Mouse (Mus musculus): Measurements from ENCODE around the gene Pax4.

Pax4 gene

GRCm38 (mm10) chr6:28450481-28450880 is 1.3 kb upstream of the Pax4 start:
- in situ Hi-C loops (cut with MboI, MseI) = loop anchor here (10.0 kb wide), 1 partner anchor 654 kb away; no protein-coding TSS in a partner anchor

DNA sequence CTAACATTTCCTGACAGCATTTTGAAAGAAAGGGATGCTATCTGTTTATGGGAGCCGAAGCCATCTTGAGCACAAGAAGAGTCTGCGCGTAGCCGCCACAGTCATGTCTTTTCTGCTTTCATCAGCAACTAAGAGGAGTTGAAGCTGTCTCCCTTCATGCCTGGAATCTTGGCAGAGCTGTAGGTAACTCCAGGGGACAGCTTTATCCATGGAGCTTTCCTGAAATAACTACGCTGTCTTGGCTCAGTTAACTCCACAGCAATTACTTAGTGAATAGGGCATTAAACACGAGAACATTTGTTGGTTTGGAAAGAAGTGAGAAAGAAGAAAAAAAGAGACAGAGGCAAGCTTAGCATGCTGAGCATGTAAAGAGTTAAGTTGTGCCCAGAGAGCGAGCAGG is 1.2 kb downstream of the Pax4 start:
- in situ Hi-C loops (cut with MboI, MseI) = no loop called here

GRCm38 (mm10) chr6:28431538-28431855 is 17.7 kb downstream of the Pax4 start:
- in situ Hi-C loops (cut with MboI, MseI) = loop anchor here (10.0 kb wide), 1 partner anchor 573 kb away; no protein-coding TSS in a partner anchor

DNA sequence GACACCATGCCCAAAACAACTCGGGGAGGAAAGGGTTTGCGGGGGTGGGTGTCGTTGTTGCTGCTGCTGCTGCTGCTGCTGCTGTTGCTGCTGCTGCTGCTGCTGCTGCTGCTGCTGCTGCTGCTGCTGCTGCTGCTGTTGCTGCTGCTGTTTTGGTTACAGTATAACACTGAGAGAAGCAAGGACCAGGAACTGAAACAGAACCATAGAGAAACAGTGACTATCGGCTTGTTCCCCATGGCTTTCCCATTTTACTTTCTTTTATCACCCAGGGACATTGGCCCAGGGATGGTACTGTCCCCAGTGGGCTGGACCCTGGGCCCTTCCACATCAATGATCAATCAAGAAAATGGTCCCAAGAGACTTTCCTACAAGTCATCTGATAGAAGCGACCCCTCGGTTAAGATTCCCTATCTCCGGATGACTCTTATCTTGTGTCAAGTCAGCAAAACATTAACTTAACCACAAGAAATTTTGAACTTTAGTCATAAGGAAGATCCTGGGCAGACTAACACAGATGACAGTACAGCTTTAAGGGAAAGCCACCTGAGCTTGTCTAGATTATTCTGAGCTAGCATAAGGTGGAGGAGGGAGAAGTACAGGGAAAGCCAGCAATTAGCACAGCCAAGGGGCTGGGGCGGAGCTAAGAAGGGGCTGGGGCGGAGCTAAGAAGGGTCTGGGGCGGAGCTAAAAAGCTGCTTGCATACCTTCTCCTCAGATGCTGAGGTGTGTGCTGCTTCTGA is 18.2 kb downstream of the Pax4 start:
- in situ Hi-C loops (cut with MboI, MseI) = loop anchor here (10.0 kb wide), 1 partner anchor 574 kb away; no protein-coding TSS in a partner anchor

GRCm38 (mm10) chr6:28429870-28430269 is 19.3 kb downstream of the Pax4 start:
- in situ Hi-C loops (cut with MboI, MseI) = loop anchor here (5.0 to 10.0 kb wide), 2 partner anchors 47 to 575 kb away; partner anchors contain the start of gene Snd1

- in situ Hi-C loops (cut with MboI, MseI) = loop anchor here (5.0 kb wide), 1 partner anchor 49 kb away; the partner anchor contains the start of gene Snd1
Observed at GRCm38 (mm10) chr6:28428290-28428689, 20.9 kb downstream of the Pax4 start, which contains the start of gene Gcc1. Gene Gcc1, minus strand, starts transcription at chr6:28428390.

- in situ Hi-C loops (cut with MboI, MseI) = loop anchor here (5.0 kb wide), 1 partner anchor 50 kb away; the partner anchor contains the start of gene Snd1
Observed at GRCm38 (mm10) chr6:28427096-28427839, 21.9 kb downstream of the Pax4 start, which contains the start of gene Fscn3. Gene Fscn3, plus strand, starts transcription at chr6:28427789.

DNA sequence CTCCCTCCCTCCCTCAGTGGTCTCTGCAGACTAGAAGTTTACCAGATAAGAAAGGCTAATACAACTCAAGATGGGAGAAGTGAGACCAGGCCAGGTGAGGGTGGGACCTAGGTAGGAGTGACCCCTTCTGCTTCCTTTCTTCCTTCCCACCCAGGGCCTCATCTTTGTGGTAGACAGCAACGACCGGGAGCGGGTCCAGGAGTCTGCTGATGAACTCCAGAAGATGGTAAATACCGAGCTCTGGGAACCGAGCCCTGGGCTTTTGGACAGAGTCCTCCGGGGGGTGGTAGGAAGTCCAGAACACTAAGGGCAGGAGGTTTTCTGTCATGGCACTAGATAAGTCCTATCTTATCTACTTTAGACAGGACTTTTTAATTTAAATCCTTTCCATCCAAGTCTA is 24.1 kb downstream of the Pax4 start:
- in situ Hi-C loops (cut with MboI, MseI) = loop anchor here (5.0 kb wide), 1 partner anchor 52 kb away; the partner anchor contains the start of gene Snd1

- in situ Hi-C loops (cut with MboI, MseI) = loop anchor here (25.0 kb wide), 1 partner anchor 762 kb away; no protein-coding TSS in a partner anchor
Observed at GRCm38 (mm10) chr6:28423767-28424695, 25.1 kb downstream of the Pax4 start.

- in situ Hi-C loops (cut with MboI, MseI) = loop anchor here (25.0 kb wide), 1 partner anchor 761 kb away; no protein-coding TSS in a partner anchor
Observed at GRCm38 (mm10) chr6:28423313-28423712, 25.8 kb downstream of the Pax4 start, which contains the start of gene Arf5. Gene Arf5, plus strand, starts transcription at chr6:28423560.

GRCm38 (mm10) chr6:28422651-28423290 is 26.4 kb downstream of the Pax4 start:
- in situ Hi-C loops (cut with MboI, MseI) = loop anchor here (25.0 kb wide), 1 partner anchor 760 kb away; no protein-coding TSS in a partner anchor

DNA sequence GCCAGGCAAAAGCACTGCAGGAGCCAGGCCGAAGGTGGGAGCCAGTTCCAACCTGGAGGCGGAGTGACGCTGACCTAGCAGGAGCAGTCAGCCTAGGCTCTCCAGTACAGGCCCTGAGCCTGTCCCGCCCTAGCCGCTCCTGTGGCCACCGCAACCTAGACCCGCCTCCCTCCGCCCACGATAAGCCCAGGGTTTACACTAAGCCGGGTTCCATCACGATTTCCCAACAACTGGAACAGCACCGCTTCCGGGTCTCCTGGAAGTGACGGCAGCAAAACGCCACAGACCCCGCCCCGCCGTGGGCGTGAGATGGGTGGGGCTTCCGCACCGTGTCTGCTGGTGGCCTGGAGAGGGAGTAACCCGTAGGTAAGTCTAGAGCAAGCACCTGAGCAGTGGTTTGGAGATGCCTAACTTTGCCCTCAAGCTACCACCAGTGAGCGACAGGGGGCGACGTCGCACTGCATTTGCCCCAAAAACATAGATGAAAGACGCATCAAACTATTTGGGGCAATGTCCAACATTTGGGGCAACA is 27.6 kb downstream of the Pax4 start:
- in situ Hi-C loops (cut with MboI, MseI) = loop anchor here (25.0 kb wide), 1 partner anchor 759 kb away; no protein-coding TSS in a partner anchor

DNA sequence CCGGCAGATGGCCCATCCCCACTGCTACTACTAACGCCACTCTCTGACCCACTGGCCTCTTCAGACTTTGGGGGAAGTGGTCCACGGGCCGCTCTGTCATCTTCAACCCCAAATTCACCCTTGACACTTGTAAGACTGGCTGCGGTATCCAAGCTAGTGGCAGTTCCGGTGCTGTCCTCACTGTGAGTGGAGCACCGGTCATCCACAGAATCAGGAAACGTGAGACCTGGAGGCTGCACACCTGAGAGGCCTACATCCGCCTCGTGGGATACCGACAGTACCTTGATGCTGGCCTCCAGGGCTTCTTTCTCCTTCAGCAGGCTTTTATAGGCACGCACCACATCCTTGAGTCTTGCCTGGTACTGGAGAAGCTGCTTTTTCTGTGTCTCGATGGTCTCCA is 28.3 kb downstream of the Pax4 start:
- in situ Hi-C loops (cut with MboI, MseI) = loop anchor here (25.0 kb wide), 1 partner anchor 759 kb away; no protein-coding TSS in a partner anchor

DNA sequence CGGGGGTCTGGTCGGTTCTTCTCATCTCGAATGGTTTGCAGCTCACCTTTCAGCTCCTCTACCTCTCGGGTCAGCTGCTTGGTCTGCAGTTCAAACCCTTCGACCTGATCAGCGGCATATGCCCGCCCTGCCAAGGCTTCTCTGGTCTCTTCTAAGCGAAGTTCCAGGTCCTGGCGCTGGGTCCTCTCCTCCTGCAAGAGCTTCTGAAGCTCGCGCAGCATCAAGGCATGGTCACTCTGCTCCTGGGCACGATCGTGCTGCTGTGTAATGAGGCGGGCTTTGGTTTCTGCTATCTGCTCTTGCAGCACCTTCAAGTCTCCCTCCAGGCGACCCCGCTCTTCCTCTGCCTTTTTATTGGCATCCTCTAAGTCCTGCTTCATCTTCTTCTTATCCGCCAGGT is 28.8 kb downstream of the Pax4 start:
- in situ Hi-C loops (cut with MboI, MseI) = loop anchor here (25.0 kb wide), 1 partner anchor 758 kb away; no protein-coding TSS in a partner anchor

- in situ Hi-C loops (cut with MboI, MseI) = loop anchor here (25.0 kb wide), 1 partner anchor 757 kb away; no protein-coding TSS in a partner anchor
Observed at GRCm38 (mm10) chr6:28419673-28420072, 29.5 kb downstream of the Pax4 start.

DNA sequence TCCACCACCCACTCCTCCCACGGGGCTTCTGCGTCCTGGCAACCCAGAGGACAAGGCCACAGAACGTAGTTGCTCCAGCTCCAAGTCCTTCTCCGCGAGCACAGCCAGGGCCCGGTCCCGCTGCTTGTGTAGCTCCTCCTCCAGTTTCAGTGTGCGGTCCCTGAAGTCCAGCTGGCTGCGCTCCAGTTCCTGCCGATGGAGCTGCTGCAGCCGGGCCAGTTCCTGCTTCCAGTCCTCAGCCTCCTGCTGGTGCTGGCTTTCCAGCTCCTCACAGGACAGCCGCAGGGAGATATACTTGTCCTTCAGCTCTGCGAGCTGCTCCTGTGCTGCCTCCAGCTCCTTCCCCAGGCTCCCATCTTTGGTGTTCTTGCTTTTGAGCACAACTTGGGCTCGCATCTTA is 30.7 kb downstream of the Pax4 start:
- in situ Hi-C loops (cut with MboI, MseI) = loop anchor here (25.0 kb wide), 1 partner anchor 756 kb away; no protein-coding TSS in a partner anchor

DNA sequence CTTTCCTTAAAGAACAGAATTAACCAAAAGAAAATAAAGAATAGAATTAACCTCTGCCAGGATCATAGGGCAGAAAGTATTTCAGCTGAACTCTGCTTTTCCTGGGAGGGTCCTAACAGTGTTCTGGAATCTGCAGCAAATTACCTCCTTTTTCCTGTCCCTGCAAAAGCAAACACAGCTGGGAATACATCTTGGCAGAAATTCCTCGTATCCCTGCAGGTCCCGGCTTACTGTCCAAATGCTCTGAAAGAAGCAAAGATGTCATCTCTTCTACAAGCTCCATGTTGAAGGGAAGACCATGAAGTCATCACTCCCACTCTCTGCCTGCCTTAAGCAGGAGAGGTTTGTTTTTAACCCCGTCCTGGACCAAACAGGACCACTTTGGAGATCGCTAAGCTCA is 32.2 kb downstream of the Pax4 start:
- in situ Hi-C loops (cut with MboI, MseI) = loop anchor here (25.0 kb wide), 1 partner anchor 755 kb away; no protein-coding TSS in a partner anchor

- in situ Hi-C loops (cut with MboI, MseI) = loop anchor here (25.0 kb wide), 1 partner anchor 749 kb away; no protein-coding TSS in a partner anchor
Observed at GRCm38 (mm10) chr6:28411236-28411635, 37.9 kb downstream of the Pax4 start.

DNA sequence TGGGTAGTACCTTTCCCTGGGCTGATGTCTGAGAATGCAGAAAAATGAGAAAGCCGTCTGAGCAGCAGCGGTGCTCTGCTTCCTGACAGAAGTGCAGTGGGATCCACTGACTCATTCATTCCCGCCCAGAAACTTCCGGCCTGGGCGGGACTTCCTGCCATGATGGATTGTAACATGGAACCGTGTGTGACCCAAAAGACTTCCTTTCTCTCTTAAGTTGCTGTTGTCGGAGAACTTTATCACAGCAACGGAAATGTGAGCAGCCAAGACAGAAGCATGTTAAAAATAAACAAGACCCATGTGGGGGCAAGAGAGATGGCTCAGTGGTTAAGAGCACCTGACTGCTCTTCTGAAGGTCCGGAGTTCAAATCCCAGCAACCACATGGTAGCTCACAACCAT is 39.1 kb downstream of the Pax4 start:
- in situ Hi-C loops (cut with MboI, MseI) = loop anchor here (25.0 kb wide), 1 partner anchor 748 kb away; no protein-coding TSS in a partner anchor

Data from T-helper 2 cell (primary cell).